Mouse (Mus musculus) neural tube, embryonic 15.5 days (tissue): Measurements from ENCODE around the gene Pck1. TPM values are rescaled to one million over a fixed set of nuclear protein-coding genes. Genes with fewer than 3 reads are reported as not detected.

Experiments
- ATAC-seq: fragments of 200-750 bp; cut with Nextera tagmentation; 2 replicates; pipeline ENCODE4 v1.8.0; 2017; ENCODE audit warnings: mild to moderate bottlenecking, moderate TSS enrichment, moderate library complexity; ENCODE audit not compliant: low FRiP score
- H3K27ac ChIP-seq: fragments of 300-500 bp; sonication (generic); replicated peaks from 2 replicates; pipeline ENCODE4 v1.5.1; 2015; ENCODE audit warnings: mild to moderate bottlenecking, inconsistent platforms
- H3K27me3 ChIP-seq: fragments of 300-500 bp; sonication (generic); replicated peaks from 2 replicates; pipeline ENCODE4 v1.6.1; 2015; ENCODE audit warnings: inconsistent platforms
- H3K36me3 ChIP-seq: fragments of 300-500 bp; sonication (generic); 2 replicates; pipeline ENCODE4 v1.6.1; 2015; ENCODE audit warnings: inconsistent platforms
- H3K4me1 ChIP-seq: fragments of 300-500 bp; sonication (generic); 2 replicates; pipeline ENCODE4 v1.6.1; 2015; ENCODE audit warnings: inconsistent platforms
- H3K4me2 ChIP-seq: fragments of 300-500 bp; sonication (generic); 2 replicates; pipeline ENCODE4 v1.6.1; 2015; ENCODE audit warnings: inconsistent platforms, mild to moderate bottlenecking, moderate library complexity
- H3K4me3 ChIP-seq: fragments of 300-500 bp; sonication (generic); replicated peaks from 2 replicates; pipeline ENCODE4 v1.5.1; 2015; ENCODE audit warnings: mild to moderate bottlenecking, inconsistent platforms
- H3K9ac ChIP-seq: fragments of 300-500 bp; sonication (generic); replicated peaks from 2 replicates; pipeline ENCODE4 v1.6.1; 2015; ENCODE audit warnings: mild to moderate bottlenecking, inconsistent platforms
- H3K9me3 ChIP-seq: fragments of 300-500 bp; sonication (generic); replicated peaks from 2 replicates; pipeline ENCODE4 v1.6.1; 2016; ENCODE audit warnings: inconsistent platforms
- WGBS: fragments of 180-500 bp; shearing (Covaris S2); methylation state at CpG from one replicate; pipeline ENCODE4 v1.1.7; 2015; ENCODE audit warnings: mixed read lengths; 5-methylcytosine and 5-hydroxymethylcytosine counted together
- polyA plus RNA-seq: library from polyadenylated mRNA; unstranded; fragments of >200 nt; fragmentation: Nextera tagmentation; extraction: Ambion mirVana; gene quantifications from 2 replicates; pipeline ENCODE4 v1.2.1, GENCODE M21; 2015

The Pck1 gene
- polyA plus RNA-seq, 1 experiment from 2014 or later = not detected

- Histone ChIP-seq H3K4me3 (no peak overlapping the region), H3K9ac (no peak overlapping the region), H3K27ac (no peak overlapping the region), H3K9me3 (no peaks in the 10 kb centered on the region), H3K4me2 (no peak overlapping the region), H3K27me3 (peaks cover 20% of the 10 kb centered on the region), H3K4me1 (0 out of 2 replicates have a peak, but pooled peaks cover 3% of the 10 kb centered on the region), H3K36me3 (no peaks in the 10 kb centered on the region)
- 77% methylated on average over 6 of the region's 6 CpGs for WGBS
- no peak for ATAC-seq
Measured at GRCm38 (mm10) chr2:173185282-173185681, 32.4 kb downstream of the Pck1 start.

GRCm38 (mm10) chr2:173186047-173186943 is 33.4 kb downstream of the Pck1 start:
- Histone ChIP-seq H3K27me3 (peaks cover 16% of the 10 kb centered on the region), H3K36me3 (no peaks in the 10 kb centered on the region), H3K4me3 (no peak overlapping the region), H3K9ac (no peak overlapping the region), H3K9me3 (no peaks in the 10 kb centered on the region), H3K4me2 (peak overlapping the region; percentile 27; the same call in 1 of the 2 replicates), H3K4me1 (0 out of 2 replicates have a peak, but pooled peaks cover 3% of the 10 kb centered on the region), H3K27ac (no peak overlapping the region)
- WGBS = 32% methylated on average over 26 of the region's 26 CpGs
- peak; percentile 63; the same call in 1 of the 2 replicates for ATAC-seq

- no peak for ATAC-seq
- Histone ChIP-seq H3K4me1 (0 out of 2 replicates have a peak, but pooled peaks cover 3% of the 10 kb centered on the region), H3K9me3 (no peaks in the 10 kb centered on the region), H3K9ac (no peak overlapping the region), H3K27ac (no peak overlapping the region), H3K4me2 (no peak overlapping the region), H3K36me3 (no peaks in the 10 kb centered on the region), H3K27me3 (peaks cover 15% of the 10 kb centered on the region), H3K4me3 (no peak overlapping the region)
- 43% methylated on average over 8 of the region's 8 CpGs for WGBS
Measured at GRCm38 (mm10) chr2:173187182-173187855, 34.5 kb downstream of the Pck1 start.

- Histone ChIP-seq H3K9ac (no peak overlapping the region), H3K9me3 (no peaks in the 10 kb centered on the region), H3K27ac (no peak overlapping the region), H3K36me3 (no peaks in the 10 kb centered on the region), H3K4me1 (no peaks in the 10 kb centered on the region), H3K4me2 (no peak overlapping the region), H3K4me3 (no peak overlapping the region), H3K27me3 (no peaks in the 10 kb centered on the region)
- ATAC-seq = no peak
- 86% methylated on average over 4 of the region's 4 CpGs for WGBS
Measured at GRCm38 (mm10) chr2:173194796-173195195, 41.9 kb downstream of the Pck1 start.

- Histone ChIP-seq H3K27ac (no peak overlapping the region), H3K36me3 (no peaks in the 10 kb centered on the region), H3K27me3 (no peaks in the 10 kb centered on the region), H3K4me3 (no peak overlapping the region), H3K4me1 (no peaks in the 10 kb centered on the region), H3K9ac (no peak overlapping the region), H3K9me3 (no peaks in the 10 kb centered on the region), H3K4me2 (no peak overlapping the region)
- ATAC-seq = no peak
- 73% methylated on average over 19 of the region's 19 CpGs for WGBS
Measured at GRCm38 (mm10) chr2:173202924-173203689, 50.3 kb downstream of the Pck1 start.

- H3K4me3 ChIP-seq = no peak overlapping the region
- no peaks in the 10 kb centered on the region for H3K4me1 ChIP-seq
- H3K4me2 ChIP-seq = no peak overlapping the region
- H3K27ac ChIP-seq = no peak overlapping the region
- H3K27me3 ChIP-seq = no peaks in the 10 kb centered on the region
- no peaks in the 10 kb centered on the region for H3K36me3 ChIP-seq
- WGBS = 83% methylated on average over 3 of the region's 3 CpGs
- ATAC-seq = no peak
- no peaks in the 10 kb centered on the region for H3K9me3 ChIP-seq
- no peak overlapping the region for H3K9ac ChIP-seq
Measured at GRCm38 (mm10) chr2:173203726-173204125, 50.9 kb downstream of the Pck1 start.

GRCm38 (mm10) chr2:173204671-173205070 is 51.8 kb downstream of the Pck1 start:
- Histone ChIP-seq H3K9me3 (no peaks in the 10 kb centered on the region), H3K4me1 (no peaks in the 10 kb centered on the region), H3K27me3 (no peaks in the 10 kb centered on the region), H3K27ac (no peak overlapping the region), H3K4me3 (no peak overlapping the region), H3K9ac (no peak overlapping the region), H3K4me2 (no peak overlapping the region), H3K36me3 (no peaks in the 10 kb centered on the region)
- 50% methylated on average over 4 of the region's 4 CpGs for WGBS
- no peak for ATAC-seq

GRCm38 (mm10) chr2:173205563-173206099 is 52.8 kb downstream of the Pck1 start:
- Histone ChIP-seq H3K4me2 (no peak overlapping the region), H3K36me3 (no peaks in the 10 kb centered on the region), H3K9me3 (no peaks in the 10 kb centered on the region), H3K4me3 (no peak overlapping the region), H3K4me1 (no peaks in the 10 kb centered on the region), H3K27me3 (no peaks in the 10 kb centered on the region), H3K9ac (no peak overlapping the region), H3K27ac (no peak overlapping the region)
- ATAC-seq = no peak
- 93% methylated on average over 14 of the region's 14 CpGs for WGBS

GRCm38 (mm10) chr2:173207051-173207450 is 54.2 kb downstream of the Pck1 start:
- no peaks in the 10 kb centered on the region for H3K36me3 ChIP-seq
- no peak overlapping the region for H3K27ac ChIP-seq
- no peak overlapping the region for H3K9ac ChIP-seq
- WGBS = 97% methylated on average over 3 of the region's 3 CpGs
- H3K4me1 ChIP-seq = no peaks in the 10 kb centered on the region
- no peak for ATAC-seq
- no peaks in the 10 kb centered on the region for H3K9me3 ChIP-seq
- H3K4me2 ChIP-seq = no peak overlapping the region
- no peaks in the 10 kb centered on the region for H3K27me3 ChIP-seq
- no peak overlapping the region for H3K4me3 ChIP-seq
